ENCODE assay signal across 30 mouse cellular contexts in the genomic region with DNA sequence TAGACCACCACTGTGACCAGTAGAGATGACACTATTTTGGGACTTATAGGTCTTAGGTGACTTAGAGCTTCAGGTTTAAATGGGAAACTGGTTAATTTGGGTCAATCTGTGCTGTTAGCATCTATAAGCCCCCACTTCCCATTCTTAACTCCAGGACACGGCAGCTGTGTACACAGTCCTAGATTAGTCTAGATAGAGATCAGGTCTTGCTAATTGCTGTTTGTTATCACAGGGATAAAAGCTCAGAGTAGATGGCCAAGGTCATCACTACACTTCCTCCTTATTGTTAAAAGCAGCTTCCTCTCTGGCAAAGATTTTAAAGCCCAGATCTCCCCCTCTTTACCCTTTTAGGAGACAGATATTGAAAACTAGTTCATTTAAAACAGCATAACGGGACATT.
DNase-seq lines count a peak whose midpoint lies in the region; ATAC-seq and TF ChIP-seq lines count a peak whose summit lies in the region.
"Had no signal": no experiment of that assay in that cellular context is flagged by ENCODE, and none has a peak within 500 bp of the region (broad histone marks: within the 10 kb centered on the region; RNA-seq: fewer than 3 reads in every experiment).

No protein-coding gene starts in this region.

- H3K27ac ChIP-seq in heart, adult 2 months, result peak overlapping the region; percentile 47
- H3K27ac ChIP-seq in kidney, adult 2 months (ENCODE audit: insufficient read depth, low read depth, low read length), result no peak overlapping the region
- peak overlapping the region; percentile 32; the same call in 1 of the 2 replicates for H3K27ac ChIP-seq in lung, embryonic 14.5 days (ENCODE audit: low read depth)
- H3K27ac ChIP-seq in intestine, embryonic 16.5 days (ENCODE audit: low read length), result no peak overlapping the region
- H3K27ac ChIP-seq: heart, embryonic 13.5 days; hindbrain, embryonic 13.5 days; liver, embryonic 13.5 days; midbrain, embryonic 10.5 days; midbrain, embryonic 15.5 days; neural tube, embryonic 15.5 days; stomach, postnatal 0 days had no signal

- no peaks in the 10 kb centered on the region for H3K27me3 ChIP-seq in heart, adult 2 months (ENCODE audit: control insufficient read depth, insufficient read depth, low read length)
- H3K27me3 ChIP-seq in kidney, adult 2 months (replicated peaks; ENCODE audit: control insufficient read depth, insufficient read depth, low read length), result no peaks in the 10 kb centered on the region
- no peaks in the 10 kb centered on the region for H3K27me3 ChIP-seq in lung, embryonic 14.5 days (ENCODE audit: insufficient read depth, low read length)
- H3K27me3 ChIP-seq in intestine, embryonic 16.5 days (replicated peaks; ENCODE audit: control insufficient read depth, insufficient read depth, low read length), result no peaks in the 10 kb centered on the region
- H3K27me3 ChIP-seq: heart, embryonic 13.5 days; hindbrain, embryonic 13.5 days; liver, embryonic 13.5 days; midbrain, embryonic 15.5 days; neural tube, embryonic 15.5 days; Patski had no signal

- no peak overlapping the region for H3K9ac ChIP-seq in heart, adult 2 months (ENCODE audit: low read depth, low read length)
- no peak overlapping the region for H3K9ac ChIP-seq in lung, embryonic 14.5 days
- no peak overlapping the region for H3K9ac ChIP-seq in intestine, embryonic 16.5 days (ENCODE audit: low read depth, low read length)
- H3K9ac ChIP-seq: heart, embryonic 13.5 days; hindbrain, embryonic 13.5 days; liver, embryonic 13.5 days; midbrain, embryonic 15.5 days; neural tube, embryonic 15.5 days had no signal

- TF ChIP-seq EP300 in heart, adult 2 months (IDR thresholded peaks at IDR 0.05; ENCODE audit: insufficient read depth, low read depth, low read length), result no peak

- H3K4me2 ChIP-seq in lung, embryonic 14.5 days, result no peak overlapping the region
- H3K4me2 ChIP-seq in intestine, embryonic 16.5 days (ENCODE audit: low read depth, low read length), result no peak overlapping the region
- H3K4me2 ChIP-seq: heart, embryonic 13.5 days; hindbrain, embryonic 13.5 days; liver, embryonic 13.5 days; midbrain, embryonic 15.5 days; neural tube, embryonic 15.5 days had no signal

- TF ChIP-seq POLR2A in heart, adult 2 months (IDR thresholded peaks at IDR 0.05; ENCODE audit: insufficient read depth, low read depth, low read length), result 0 out of 2 replicates have a peak, but pooled peaks have one; percentile 14
- no peak for TF ChIP-seq POLR2A in kidney, adult 2 months (IDR thresholded peaks at IDR 0.05; ENCODE audit: low read depth, low read length)

- intact Hi-C loops in heart, adult 2 months (cut with DNase I), result loop anchor here (5.0 kb wide), 3 partner anchors 90 to 180 kb away; no protein-coding TSS in a partner anchor
- intact Hi-C loops in heart, postnatal 10 days (cut with DNase I), result no loop called here

- DNase-seq in heart, adult 2 months, result no peak
- DNase-seq in heart, postnatal 10 days, result no peak
- peak; percentile 13 for DNase-seq in kidney, adult 2 months
- no peak for DNase-seq in kidney, postnatal 4 days
- peak; percentile 30 for DNase-seq in lung, embryonic 14.5 days
- no peak for DNase-seq in lung, postnatal 10 days
- DNase-seq in cerebellum, postnatal 25 days, result no peak
- DNase-seq: adrenal gland, postnatal 10 days; cerebellum, adult 11 months; cerebellum, adult 9-10 months; embryo, embryonic 11 days; gastrocnemius, postnatal 14 days; kidney, adult 8-10 months; layer of hippocampus, postnatal 36 days; left cerebral cortex, postnatal 4 days; liver, embryonic 13.5 days; lung, adult 2 months; right cerebral cortex, postnatal 4 days; thymus, adult 18-20 months; thymus, postnatal 25 days had no signal

- H3K9me3 ChIP-seq in lung, embryonic 14.5 days (ENCODE audit: low read depth, low read length), result no peaks in the 10 kb centered on the region
- no peaks in the 10 kb centered on the region for H3K9me3 ChIP-seq in intestine, embryonic 16.5 days (ENCODE audit: control insufficient read depth, low read length)
- H3K9me3 ChIP-seq: heart, embryonic 13.5 days; hindbrain, embryonic 13.5 days; liver, embryonic 13.5 days; midbrain, embryonic 10.5 days; midbrain, embryonic 15.5 days; neural tube, embryonic 15.5 days had no signal

- 53% methylated on average over 2 of the region's 2 CpGs for whole genome bisulfite sequencing in heart, adult 2 months
- 54% methylated on average over 2 of the region's 2 CpGs for WGBS in kidney, adult 2 months
- WGBS in lung, embryonic 14.5 days, result 47% methylated on average over 2 of the region's 2 CpGs
- WGBS in intestine, embryonic 16.5 days, result 52% methylated on average over 2 of the region's 2 CpGs

- no peak for TF ChIP-seq CTCF in heart, adult 2 months (IDR thresholded peaks at IDR 0.05)
- TF ChIP-seq CTCF in kidney, adult 2 months (conservative IDR thresholded peaks at IDR 0.05; ENCODE audit: insufficient read depth, insufficient read length, low read depth, low read length), result no peak
- no peak for TF ChIP-seq CTCF in lung, embryonic 14.5 days (IDR thresholded peaks at IDR 0.05; ENCODE audit: low read depth)

- H3K79me2 ChIP-seq in heart, adult 2 months (replicated peaks; ENCODE audit: control insufficient read depth, insufficient read depth, low read length), result no peaks in the 10 kb centered on the region

- H3K4me1 ChIP-seq in heart, adult 2 months (ENCODE audit: control insufficient read depth, insufficient read depth, low read length), result peaks cover 3% of the 10 kb centered on the region
- H3K4me1 ChIP-seq in kidney, adult 2 months (ENCODE audit: control insufficient read depth, insufficient read depth, low read length), result 0 out of 2 replicates have a peak, but pooled peaks cover 4% of the 10 kb centered on the region
- H3K4me1 ChIP-seq in lung, embryonic 14.5 days (ENCODE audit: insufficient read depth), result no peaks in the 10 kb centered on the region
- peaks cover 9% of the 10 kb centered on the region for H3K4me1 ChIP-seq in intestine, embryonic 16.5 days (ENCODE audit: control insufficient read depth, insufficient read depth, low read length)
- H3K4me1 ChIP-seq: hindbrain, embryonic 13.5 days; midbrain, embryonic 10.5 days; midbrain, embryonic 15.5 days; neural tube, embryonic 15.5 days had no signal

- H3K4me3 ChIP-seq in heart, adult 2 months, result no peak overlapping the region; the same call in 1 of the 2 replicates
- no peak overlapping the region for H3K4me3 ChIP-seq in kidney, adult 2 months (ENCODE audit: insufficient read depth, low read depth, low read length)
- H3K4me3 ChIP-seq in lung, embryonic 14.5 days (ENCODE audit: low read depth, low read length), result no peak overlapping the region
- no peak overlapping the region for H3K4me3 ChIP-seq in intestine, embryonic 16.5 days (ENCODE audit: low read length)
- H3K4me3 ChIP-seq: erythroblast, embryonic 14.5 days; heart, embryonic 13.5 days; hindbrain, embryonic 13.5 days; liver, embryonic 13.5 days; midbrain, embryonic 10.5 days; midbrain, embryonic 15.5 days; neural tube, embryonic 15.5 days had no signal

- H3K36me3 ChIP-seq in heart, adult 2 months (ENCODE audit: control insufficient read depth, insufficient read depth, low read length), result peaks cover 2% of the 10 kb centered on the region; the same call in 1 of the 2 replicates
- H3K36me3 ChIP-seq in kidney, adult 2 months (ENCODE audit: control insufficient read depth, insufficient read depth, low read length), result no peaks in the 10 kb centered on the region
- peaks cover 29% of the 10 kb centered on the region for H3K36me3 ChIP-seq in lung, embryonic 14.5 days (ENCODE audit: insufficient read depth)
- H3K36me3 ChIP-seq in intestine, embryonic 16.5 days (ENCODE audit: control insufficient read depth, insufficient read depth, low read length), result no peaks in the 10 kb centered on the region

- ATAC-seq in lung, embryonic 14.5 days (ENCODE audit: insufficient read depth), result peak; percentile 31; the same call in 1 of the 2 replicates
- peak; percentile 34; the same call in 1 of the 2 replicates for ATAC-seq in intestine, embryonic 16.5 days
- ATAC-seq: forebrain, embryonic 16.5 days; midbrain, embryonic 15.5 days; Patski had no signal

Comparison
In these comparisons a context has a peak if more than half of its experiments do, and no peak if none do; other contexts are left out.
1. DNase-seq: peak in kidney, adult 2 months (single experiment) and lung, embryonic 14.5 days (single experiment); none in heart, adult 2 months (0 of 2), heart, postnatal 10 days (0 of 2), kidney, postnatal 4 days (0 of 2), lung, postnatal 10 days (single experiment) and cerebellum, postnatal 25 days (0 of 2).
2. H3K27ac ChIP-seq: peak in heart, adult 2 months (single experiment) and lung, embryonic 14.5 days (single experiment); none in kidney, adult 2 months (single experiment) and intestine, embryonic 16.5 days (single experiment).